Mouse (Mus musculus) urinary bladder, adult 2 months (tissue): Measurements from ENCODE around the gene Gm37240. TPM values are rescaled to one million over a fixed set of nuclear protein-coding genes. Genes with fewer than 3 reads are reported as not detected.

Source experiments
- DNase-seq: peaks from one replicate; pipeline ENCODE4 v3.0.0; 2022; ENCODE audit warnings: low spot score
- polyA plus RNA-seq: library from polyadenylated mRNA; depleted of rRNA; stranded (reverse); fragments of >200 nt; gene quantifications from 2 replicates; pipeline ENCODE4 v1.2.3, GENCODE M21; 2012

Gene Gm37240
- polyA plus RNA-seq, 1 experiment: 1.5 TPM

GRCm38 (mm10) chr3:85827283-85827682, 60.0 kb downstream of the Gm37240 start:
- DNase-seq: no peak

GRCm38 (mm10) chr3:85820839-85821548, 66.3 kb downstream of the Gm37240 start:
- DNase-seq: no peak

GRCm38 (mm10) chr3:85819319-85819718, 68.0 kb downstream of the Gm37240 start:
- DNase-seq: no peak

GRCm38 (mm10) chr3:85817191-85817590, 70.1 kb downstream of the Gm37240 start, which contains the start of gene Fam160a1:
Fam160a1 (minus strand) TSS chr3:85817291.
- no peak for DNase-seq

- no peak for DNase-seq
These were observed 73.1 kb downstream of the Gm37240 start for GRCm38 (mm10) chr3:85814241-85814640.

- DNase-seq: no peak
These were observed 74.0 kb downstream of the Gm37240 start for GRCm38 (mm10) chr3:85813101-85814014.

GRCm38 (mm10) chr3:85812010-85812409, 75.3 kb downstream of the Gm37240 start:
- no peak for DNase-seq

GRCm38 (mm10) chr3:85793166-85793565, 94.2 kb downstream of the Gm37240 start:
- no peak for DNase-seq

- no peak for DNase-seq
These were observed 97.6 kb downstream of the Gm37240 start for GRCm38 (mm10) chr3:85789748-85790147.

- no peak for DNase-seq
These were observed 100.8 kb downstream of the Gm37240 start for GRCm38 (mm10) chr3:85786501-85786900.

GRCm38 (mm10) chr3:85780906-85781305, 106.4 kb downstream of the Gm37240 start:
- no peak for DNase-seq

GRCm38 (mm10) chr3:85780332-85780731, 107.0 kb downstream of the Gm37240 start:
- no peak for DNase-seq

- DNase-seq: no peak
These were observed 109.5 kb downstream of the Gm37240 start for GRCm38 (mm10) chr3:85777841-85778240.

- no peak for DNase-seq
These were observed 110.0 kb downstream of the Gm37240 start for GRCm38 (mm10) chr3:85777356-85777755.

- no peak for DNase-seq
These were observed 110.6 kb downstream of the Gm37240 start for GRCm38 (mm10) chr3:85776707-85777106.

GRCm38 (mm10) chr3:85776126-85776525, 111.2 kb downstream of the Gm37240 start:
- no peak for DNase-seq

GRCm38 (mm10) chr3:85773886-85774285, 113.4 kb downstream of the Gm37240 start:
- DNase-seq: peak; percentile 27

GRCm38 (mm10) chr3:85773425-85773824, 113.9 kb downstream of the Gm37240 start:
- no peak for DNase-seq

GRCm38 (mm10) chr3:85764937-85765337, 122.4 kb downstream of the Gm37240 start:
- DNase-seq: no peak

- no peak for DNase-seq
These were observed 123.1 kb downstream of the Gm37240 start for GRCm38 (mm10) chr3:85764008-85764834.

- no peak for DNase-seq
These were observed 129.4 kb downstream of the Gm37240 start for GRCm38 (mm10) chr3:85757944-85758343.

GRCm38 (mm10) chr3:85757435-85757834, 129.9 kb downstream of the Gm37240 start:
- DNase-seq: no peak
